Mouse (Mus musculus): ENCODE measurements at regions not wholly inside any gene's neighbourhood (a gene's known extent, or its start where the extent isn't known, plus 50 kb on each side); places are given as distances from the start of the nearest gene placed in this dataset.

- TF ChIP-seq POLR2A (IDR thresholded peaks at IDR 0.05; ENCODE audit: insufficient read depth, low read length) (no peak), CTCF (IDR thresholded peaks at IDR 0.05; ENCODE audit: low read depth, low read length) (no peak)
Observed at GRCm38 (mm10) chr3:78986726-78987125, 299.6 kb downstream of the Rapgef2 start.

Measured in ES-Bruce4 (cell line).